Mouse (Mus musculus): ENCODE measurements around the gene Gabrb1.

Gene Gabrb1

GRCm38 (mm10) chr5:71657482-71658114, at the start of gene Gabrb1:
TSS of gene Gabrb1 (plus strand) at chr5:71658113.
- peak; percentile 1 for DNase-seq (ENCODE audit: extremely low read depth, insufficient read length, low spot score)

- DNase-seq (ENCODE audit: extremely low read depth, insufficient read length, low spot score) = no peak
Observed at GRCm38 (mm10) chr5:71608735-71609134, 49.2 kb upstream of the Gabrb1 start.

GRCm38 (mm10) chr5:71614311-71614710, 43.6 kb upstream of the Gabrb1 start:
- DNase-seq (ENCODE audit: extremely low read depth, insufficient read length, low spot score) = no peak

- no peak for DNase-seq (ENCODE audit: extremely low read depth, insufficient read length, low spot score)
Observed at GRCm38 (mm10) chr5:71616734-71617133, 41.2 kb upstream of the Gabrb1 start.

GRCm38 (mm10) chr5:71627820-71628219, 30.1 kb upstream of the Gabrb1 start:
- no peak for DNase-seq (ENCODE audit: extremely low read depth, insufficient read length, low spot score)

- DNase-seq (ENCODE audit: extremely low read depth, insufficient read length, low spot score) = no peak
Observed at GRCm38 (mm10) chr5:71639804-71640203, 18.1 kb upstream of the Gabrb1 start.

- DNase-seq (ENCODE audit: extremely low read depth, insufficient read length, low spot score) = no peak
Observed at GRCm38 (mm10) chr5:71648108-71648507, 9.8 kb upstream of the Gabrb1 start.

- DNase-seq (ENCODE audit: extremely low read depth, insufficient read length, low spot score) = no peak
Observed at GRCm38 (mm10) chr5:71654056-71654455, 3.9 kb upstream of the Gabrb1 start.

GRCm38 (mm10) chr5:71656771-71657170, 1.1 kb upstream of the Gabrb1 start:
- DNase-seq (ENCODE audit: extremely low read depth, insufficient read length, low spot score) = no peak

- DNase-seq (ENCODE audit: extremely low read depth, insufficient read length, low spot score) = no peak
Observed at GRCm38 (mm10) chr5:71658115-71658497, 193 bp downstream of the Gabrb1 start, which contains the start of gene Gabra4. TSS of gene Gabra4 (minus strand) at chr5:71658308.

- no peak for DNase-seq (ENCODE audit: extremely low read depth, insufficient read length, low spot score)
Observed at GRCm38 (mm10) chr5:71665593-71665992, 7.7 kb downstream of the Gabrb1 start.

- DNase-seq (ENCODE audit: extremely low read depth, insufficient read length, low spot score) = no peak
Observed at GRCm38 (mm10) chr5:71699696-71700467, 42.0 kb downstream of the Gabrb1 start.

GRCm38 (mm10) chr5:71700468-71701272, 42.8 kb downstream of the Gabrb1 start:
- peak; percentile 4 for DNase-seq (ENCODE audit: extremely low read depth, insufficient read length, low spot score)

GRCm38 (mm10) chr5:71701273-71701614, 43.3 kb downstream of the Gabrb1 start:
- no peak for DNase-seq (ENCODE audit: extremely low read depth, insufficient read length, low spot score)

GRCm38 (mm10) chr5:71732931-71733792, 75.2 kb downstream of the Gabrb1 start:
- no peak for DNase-seq (ENCODE audit: extremely low read depth, insufficient read length, low spot score)

- DNase-seq (ENCODE audit: extremely low read depth, insufficient read length, low spot score) = no peak
Observed at GRCm38 (mm10) chr5:71747411-71747810, 89.5 kb downstream of the Gabrb1 start.

GRCm38 (mm10) chr5:71753966-71754365, 96.1 kb downstream of the Gabrb1 start:
- no peak for DNase-seq (ENCODE audit: extremely low read depth, insufficient read length, low spot score)

- DNase-seq (ENCODE audit: extremely low read depth, insufficient read length, low spot score) = no peak
Observed at GRCm38 (mm10) chr5:71761105-71761504, 103.2 kb downstream of the Gabrb1 start.

- no peak for DNase-seq (ENCODE audit: extremely low read depth, insufficient read length, low spot score)
Observed at GRCm38 (mm10) chr5:71781514-71782179, 123.7 kb downstream of the Gabrb1 start.

GRCm38 (mm10) chr5:71822862-71823261, 164.9 kb downstream of the Gabrb1 start:
- DNase-seq (ENCODE audit: extremely low read depth, insufficient read length, low spot score) = no peak

Data from 3134 (cell line).